Mouse (Mus musculus): ENCODE data around the gene Kmt2e. TPM values are rescaled to one million over a fixed set of nuclear protein-coding genes. Genes with fewer than 3 reads are reported as not detected.

Gene Kmt2e
- polyA plus RNA-seq (2017; shearing (Covaris generic)) = 279 TPM

DNA sequence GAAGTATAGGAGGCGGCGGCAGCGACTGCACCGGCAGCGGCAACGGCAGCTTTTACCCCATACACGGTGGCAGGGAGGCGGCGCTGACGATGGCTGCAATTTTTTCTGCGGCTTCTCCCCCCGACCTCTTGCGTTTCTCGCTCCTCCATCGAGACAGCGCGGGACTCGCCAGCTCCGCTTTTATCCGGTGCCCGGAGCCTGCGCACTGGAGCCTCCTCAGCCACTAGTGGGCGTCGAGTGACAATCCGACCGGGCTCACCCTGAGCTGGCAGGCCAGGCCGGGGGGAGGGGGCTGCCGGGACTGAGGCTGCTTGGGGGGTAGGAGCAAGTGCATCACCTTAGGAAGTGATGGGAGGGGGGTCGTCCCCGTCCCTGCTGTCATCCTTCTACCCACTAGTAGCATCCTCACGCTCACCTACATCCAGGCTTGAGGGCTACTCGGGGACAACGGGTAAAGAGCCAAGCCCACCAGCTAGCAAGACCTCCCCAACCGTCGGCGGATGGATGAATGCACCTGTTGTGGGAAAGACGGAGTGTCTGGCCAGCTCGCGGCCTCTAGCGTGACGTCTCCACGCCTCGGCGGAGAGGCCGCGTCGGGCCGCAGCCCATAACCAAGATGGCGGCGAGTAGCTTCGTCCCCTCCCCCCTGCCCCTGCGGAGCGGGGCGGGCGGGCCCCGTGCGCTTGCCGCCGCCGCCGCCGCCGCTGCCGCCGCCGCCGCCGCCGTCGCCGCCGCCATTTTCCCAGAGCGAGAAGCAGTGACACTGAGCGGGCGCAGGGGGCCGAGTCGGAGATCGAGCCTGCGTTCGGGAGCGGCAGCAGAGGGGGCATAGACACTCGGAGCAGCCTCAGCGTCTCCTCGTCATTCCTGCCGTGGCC lies at the start of gene Kmt2e:
TSS of gene Kmt2e (plus strand) at position 722 of the 878 bp plus-strand sequence.

All from CD4-positive, CD25-positive, alpha-beta regulatory T cell, adult 9 weeks (primary cell).